Mouse (Mus musculus) C2C12 (cell line): ENCODE results near the gene Slc1a5.

ENCODE experiments used
- CEBPB ChIP-seq: IDR thresholded peaks from one replicate; pipeline ENCODE4 v1.6.1; 2011; ENCODE audit warnings: low read depth, mild to moderate bottlenecking, control low read depth, moderate library complexity
- CTCF ChIP-seq: IDR thresholded peaks from one replicate; pipeline ENCODE4 v1.5.1; 2011; ENCODE audit not compliant: control insufficient read depth, insufficient read depth, insufficient read length
- FOSL1 ChIP-seq: IDR thresholded peaks from one replicate; pipeline ENCODE4 v1.8.0; 2011; ENCODE audit warnings: mild to moderate bottlenecking, low read length; ENCODE audit not compliant: poor library complexity, insufficient read depth, severe bottlenecking
- MAX ChIP-seq: IDR thresholded peaks from one replicate; pipeline ENCODE4 v1.6.1; 2011; ENCODE audit warnings: mild to moderate bottlenecking, control low read depth
- MYOG ChIP-seq: IDR thresholded peaks from one replicate; pipeline ENCODE4 v1.6.1; 2011; ENCODE audit not compliant: control insufficient read depth, insufficient read length; ENCODE audit errors: extremely low read depth
- USF1 ChIP-seq: IDR thresholded peaks from one replicate; pipeline ENCODE4 v1.6.1; 2011; ENCODE audit warnings: low read depth, mild to moderate bottlenecking, control low read depth, moderate library complexity

DNA sequence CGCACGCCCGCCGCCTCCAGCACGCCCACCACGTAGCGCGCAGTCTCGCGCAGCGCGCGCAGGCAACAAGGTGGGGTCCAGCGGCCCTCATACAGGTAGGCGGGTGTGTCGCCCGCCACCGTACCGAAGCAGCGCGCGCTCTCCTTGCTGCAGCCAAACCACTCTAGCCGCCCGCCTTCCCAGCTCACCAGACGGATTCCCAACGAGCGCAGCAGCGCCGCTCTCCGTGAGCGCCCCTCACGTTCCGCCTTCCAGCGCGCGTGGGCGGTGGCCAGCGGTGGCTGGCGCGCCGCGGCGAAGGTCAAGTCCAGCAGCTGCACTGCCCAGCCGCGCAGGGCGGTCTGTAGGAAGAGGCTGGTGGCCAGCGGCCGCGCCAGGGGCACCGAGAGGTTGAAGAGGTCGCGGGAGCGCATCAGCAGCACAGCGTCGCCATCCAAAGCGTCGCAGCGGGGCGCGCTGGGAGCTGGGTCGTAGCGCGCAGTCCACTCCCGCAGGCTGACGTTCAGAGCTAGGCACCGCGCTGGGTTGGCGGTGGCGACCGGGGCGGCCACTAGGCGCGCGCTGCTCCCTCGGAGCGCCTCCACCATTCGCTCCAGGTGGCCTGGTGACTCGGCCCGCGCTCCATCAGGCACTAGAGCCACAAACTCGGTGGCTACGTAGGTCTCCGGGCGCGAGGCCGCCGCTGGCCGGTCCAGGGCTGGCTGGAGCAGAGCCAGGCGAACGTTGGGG, 29.9 kb downstream of the Slc1a5 start:
- TF ChIP-seq CTCF = no peak
- no peak for TF ChIP-seq MAX
- TF ChIP-seq USF1 = no peak
- TF ChIP-seq CEBPB = no peak
- no peak for TF ChIP-seq FOSL1
- TF ChIP-seq MYOG = no peak
